Mouse (Mus musculus) lung, postnatal 14 days (tissue): Measurements from ENCODE around the gene Nsd1.
A peak's percentile ranks its signal among the peaks of the same experiment; 100 is the strongest.
"Not testable (repeated sequence)": the region's sequence is repeated elsewhere in the genome, so short reads cannot be mapped to it uniquely, and the experiment has no call there.

Source experiments
- DNase-seq: peaks from one replicate; pipeline ENCODE4 v3.0.0; 2021

Gene Nsd1

GRCm38 (mm10) chr13:55209649-55210192 is at the start of gene Nsd1:
Nsd1 (plus strand) TSS chr13:55209782.
- DNase-seq = peak; percentile 6

- DNase-seq = no peak
Observed at GRCm38 (mm10) chr13:55162365-55162764, 47.2 kb upstream of the Nsd1 start.

GRCm38 (mm10) chr13:55163553-55163952 is 46.0 kb upstream of the Nsd1 start:
- peak; percentile 67 for DNase-seq

GRCm38 (mm10) chr13:55165831-55166339 is 43.7 kb upstream of the Nsd1 start:
- no peak for DNase-seq

- no peak for DNase-seq
Observed at GRCm38 (mm10) chr13:55166806-55167725, 42.5 kb upstream of the Nsd1 start.

- no peak for DNase-seq
Observed at GRCm38 (mm10) chr13:55167798-55168197, 41.8 kb upstream of the Nsd1 start.

- DNase-seq = no peak
Observed at GRCm38 (mm10) chr13:55168255-55168654, 41.3 kb upstream of the Nsd1 start.

- DNase-seq = peak; percentile 68
Observed at GRCm38 (mm10) chr13:55168958-55169369, 40.6 kb upstream of the Nsd1 start.

- peak; percentile 60 for DNase-seq
Observed at GRCm38 (mm10) chr13:55171517-55172335, 37.9 kb upstream of the Nsd1 start.

- no peak for DNase-seq
Observed at GRCm38 (mm10) chr13:55172336-55172770, 37.2 kb upstream of the Nsd1 start.

- DNase-seq = no peak
Observed at GRCm38 (mm10) chr13:55174347-55174746, 35.2 kb upstream of the Nsd1 start.

GRCm38 (mm10) chr13:55176265-55176664 is 33.3 kb upstream of the Nsd1 start:
- DNase-seq = no peak

- DNase-seq = no peak
Observed at GRCm38 (mm10) chr13:55177903-55178496, 31.6 kb upstream of the Nsd1 start.

- DNase-seq = peak; percentile 78
Observed at GRCm38 (mm10) chr13:55178556-55178955, 31.0 kb upstream of the Nsd1 start.

GRCm38 (mm10) chr13:55179591-55179990 is 30.0 kb upstream of the Nsd1 start:
- DNase-seq = no peak

GRCm38 (mm10) chr13:55181786-55182172 is 27.8 kb upstream of the Nsd1 start:
- DNase-seq = no peak

GRCm38 (mm10) chr13:55182173-55182894 is 27.2 kb upstream of the Nsd1 start:
- peak; percentile 75 for DNase-seq

GRCm38 (mm10) chr13:55183382-55183781 is 26.2 kb upstream of the Nsd1 start:
- DNase-seq = no peak

GRCm38 (mm10) chr13:55187062-55187461 is 22.5 kb upstream of the Nsd1 start:
- not testable (repeated sequence) for DNase-seq

- DNase-seq = no peak
Observed at GRCm38 (mm10) chr13:55189531-55190107, 20.0 kb upstream of the Nsd1 start.

- DNase-seq = peak; percentile 93
Observed at GRCm38 (mm10) chr13:55190121-55190868, 19.3 kb upstream of the Nsd1 start.
